Mouse (Mus musculus): ENCODE measurements around the gene Ncoa1. TPM values are rescaled to one million over a fixed set of nuclear protein-coding genes. Genes with fewer than 3 reads are reported as not detected.

Ncoa1 gene
- total and polyA plus RNA-seq, 3 experiments, result 16.4 to 32.6 (median 30.2) TPM

GRCm38 (mm10) chr12:4198702-4199101 lies 278.3 kb downstream of the Ncoa1 start:
- WGBS, result 76% methylated on average over 4 of the region's 4 CpGs
- intact Hi-C loops (cut with DNase I), result no loop called here
- TF ChIP-seq CTCF (IDR thresholded peaks at IDR 0.05) (no peak), EP300 (IDR thresholded peaks at IDR 0.05; ENCODE audit: insufficient read depth, low read depth, low read length) (no peak), POLR2A (IDR thresholded peaks at IDR 0.05; ENCODE audit: insufficient read depth, low read depth, low read length) (no peak)

More at GRCm38 (mm10) chr12:4198702-4199101, 278.3 kb downstream of the Ncoa1 start:
- Histone ChIP-seq H3K36me3 (ENCODE audit: control insufficient read depth, insufficient read depth, low read length) (no peaks in the 10 kb centered on the region), H3K27me3 (ENCODE audit: control insufficient read depth, insufficient read depth, low read length) (no peaks in the 10 kb centered on the region), H3K79me2 (replicated peaks; ENCODE audit: control insufficient read depth, insufficient read depth, low read length) (no peaks in the 10 kb centered on the region), H3K4me3 (no peak overlapping the region), H3K9ac (ENCODE audit: low read depth, low read length) (no peak overlapping the region), H3K27ac (no peak overlapping the region), H3K4me1 (ENCODE audit: control insufficient read depth, insufficient read depth, low read length) (no peaks in the 10 kb centered on the region)
- no peak for DNase-seq

Other genes starting within 250 kb of the Ncoa1 start
- gene Ptrhd1, start 243.2 kb downstream of the Ncoa1 start, total RNA-seq (2021), result 1 to 10 TPM; 3.7 to 4.0 TPM
- 2.6 and 3.0 TPM in 2 replicates for gene Ptrhd1, start 243.2 kb downstream of the Ncoa1 start, polyA plus RNA-seq (2012; rRNA removed)
- 1 to 10 TPM; 1.9 to 2.0 TPM for gene Cenpo, start 242.9 kb downstream of the Ncoa1 start, total RNA-seq (2021)
- 3.5 and 4.7 TPM in 2 replicates for gene Cenpo, start 242.9 kb downstream of the Ncoa1 start, polyA plus RNA-seq (2012; rRNA removed)
- 10 to 100 TPM; 40.8 to 41.9 TPM for gene Itsn2, start 115.5 kb upstream of the Ncoa1 start, total RNA-seq (2021)
- gene Itsn2, start 115.5 kb upstream of the Ncoa1 start, polyA plus RNA-seq (2012; rRNA removed), result 20.5 and 48.8 TPM in 2 replicates
- not detected for gene Gm3625, start 115.7 kb upstream of the Ncoa1 start, total RNA-seq (2021)
- gene Gm3625, start 115.7 kb upstream of the Ncoa1 start, polyA plus RNA-seq (2012; rRNA removed), result not detected in 2 replicates

Data from heart, adult 2 months (tissue).